Mouse (Mus musculus): ENCODE results near the gene Pxmp4.

The Pxmp4 gene

DNA sequence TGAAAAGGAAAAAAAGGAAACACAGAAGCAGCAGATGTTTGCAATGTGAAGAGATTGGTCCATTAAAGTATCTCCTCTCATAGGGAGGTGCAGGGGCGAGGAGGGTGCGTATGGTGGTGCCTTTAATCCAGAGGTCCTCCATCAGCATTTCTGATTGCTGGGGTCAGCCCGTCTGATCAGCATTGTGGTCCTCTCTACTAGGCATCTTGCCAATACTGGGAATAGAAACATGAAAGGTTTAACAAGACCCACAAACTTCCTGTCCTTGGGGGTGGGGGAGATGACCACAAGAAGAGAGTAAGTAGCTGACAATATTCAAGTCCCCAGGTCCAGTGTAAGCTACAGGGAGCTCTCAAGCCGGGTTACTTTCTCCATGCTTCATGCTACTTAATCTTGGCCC lies 32.8 kb downstream of the Pxmp4 start:
- no peak for DNase-seq

DNA sequence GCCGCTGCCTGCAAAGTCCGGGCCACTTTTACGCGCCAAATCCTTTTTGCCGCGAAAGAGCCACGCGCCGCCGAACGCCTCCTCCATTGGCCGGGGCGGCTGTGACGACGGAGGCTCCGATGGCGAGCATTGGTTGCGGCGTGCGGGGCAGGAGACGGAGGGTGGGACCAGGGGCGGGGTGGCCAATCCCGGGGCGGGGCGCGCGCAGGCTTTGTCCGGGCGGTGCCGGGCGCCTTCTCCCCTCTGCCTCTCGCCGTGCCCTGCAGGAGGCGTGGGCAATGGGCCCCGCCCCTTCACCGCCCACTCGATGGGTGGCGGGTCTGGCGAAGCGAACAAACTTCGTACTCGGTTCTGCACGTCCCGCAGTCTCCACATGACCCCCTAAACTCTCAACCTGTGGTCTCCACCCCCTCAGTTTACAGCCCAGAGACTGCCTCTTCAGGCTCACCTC lies 33.6 kb downstream of the Pxmp4 start, which contains the start of gene E2f1:
Gene E2f1, minus strand, starts transcription at position 57 of the 451 bp plus-strand sequence.
- peak; percentile 96 for DNase-seq

DNA sequence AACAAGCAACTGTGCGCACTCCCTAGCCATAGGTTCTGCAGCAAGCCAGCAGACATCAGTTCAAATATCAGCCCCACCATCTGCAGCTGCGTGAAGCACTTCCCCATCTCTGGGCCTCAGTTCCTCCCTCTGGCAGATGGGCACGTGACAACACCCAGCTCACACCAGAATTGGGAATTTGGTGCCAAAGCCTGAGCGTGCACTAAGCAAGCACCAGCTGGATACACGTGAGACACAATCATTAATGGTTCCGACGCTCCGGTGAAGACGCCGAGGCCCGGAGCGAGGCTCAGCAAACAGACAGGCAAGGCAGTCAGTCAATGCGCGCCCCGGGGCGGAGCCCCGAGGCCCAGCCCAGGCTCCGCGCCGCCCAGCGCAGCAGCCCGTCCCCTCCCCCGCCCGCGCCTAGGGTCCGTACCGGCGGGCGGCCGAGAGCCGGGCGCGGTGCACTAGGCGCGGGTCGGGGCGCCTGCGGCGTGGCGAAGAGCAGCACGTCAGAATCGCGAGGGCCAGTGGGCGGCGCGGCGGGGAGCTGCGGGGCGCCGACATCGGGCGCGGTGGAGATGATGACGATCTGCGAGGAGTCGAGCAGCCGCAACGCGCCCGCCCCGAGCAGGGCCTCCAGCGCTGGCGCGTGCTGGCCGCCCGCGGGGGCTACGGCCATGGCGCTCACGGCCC lies 34.3 kb downstream of the Pxmp4 start:
- DNase-seq = no peak

DNA sequence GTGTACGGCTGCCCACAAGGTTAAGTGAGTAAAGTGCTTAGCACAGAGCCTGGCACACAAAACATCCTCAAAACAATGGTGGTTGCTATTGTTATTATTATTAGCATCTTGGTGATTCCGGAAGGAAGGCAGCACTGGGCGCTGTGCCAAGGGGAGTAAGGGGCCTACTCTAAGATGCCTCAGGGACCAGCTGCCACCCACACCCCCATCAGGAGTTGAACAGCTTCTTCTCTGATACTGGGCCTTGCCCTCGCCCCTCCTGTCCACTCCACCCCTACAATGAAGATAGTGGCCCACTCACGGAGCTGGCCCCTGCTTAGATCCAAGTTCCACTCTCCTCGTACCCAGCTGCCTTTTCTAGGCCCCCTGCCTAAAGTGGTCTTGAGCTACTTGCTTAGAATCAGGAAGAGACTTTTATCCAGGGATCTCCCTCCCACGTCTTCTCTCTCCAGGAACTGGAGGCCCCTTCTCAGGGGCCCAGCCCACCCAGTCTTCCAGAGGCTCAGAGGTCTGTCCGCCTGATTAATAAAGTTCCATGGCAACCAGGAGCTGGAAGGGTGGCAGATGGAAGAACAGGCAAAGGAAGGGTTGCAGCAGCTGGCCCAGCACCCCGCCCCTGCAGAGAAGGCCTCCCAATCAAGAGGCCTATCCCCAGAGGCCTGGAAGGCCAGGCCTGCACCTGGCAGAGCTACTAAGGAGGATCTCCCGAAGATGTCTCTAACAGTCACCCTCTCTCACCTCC lies 35.0 kb downstream of the Pxmp4 start:
- no peak for DNase-seq

DNA sequence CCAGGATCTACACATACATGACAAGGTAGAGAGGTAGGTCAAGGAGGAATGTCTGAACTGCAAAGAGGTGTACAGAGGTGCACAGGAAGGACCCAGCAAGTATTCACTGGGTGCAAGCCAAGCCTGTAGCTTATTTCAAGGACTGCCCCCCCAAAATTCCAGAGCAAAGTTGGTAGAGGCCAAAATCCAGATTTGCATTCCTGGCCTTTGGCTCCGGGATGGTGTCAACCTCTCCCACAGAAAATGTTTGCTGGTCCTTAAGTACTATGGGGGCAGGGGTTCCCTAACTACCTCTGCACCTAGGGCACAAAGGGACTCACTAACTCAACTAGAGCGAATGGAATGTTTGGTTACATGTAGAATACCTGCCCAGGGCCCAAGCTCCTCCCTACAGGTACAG lies 35.7 kb downstream of the Pxmp4 start:
- no peak for DNase-seq

DNA sequence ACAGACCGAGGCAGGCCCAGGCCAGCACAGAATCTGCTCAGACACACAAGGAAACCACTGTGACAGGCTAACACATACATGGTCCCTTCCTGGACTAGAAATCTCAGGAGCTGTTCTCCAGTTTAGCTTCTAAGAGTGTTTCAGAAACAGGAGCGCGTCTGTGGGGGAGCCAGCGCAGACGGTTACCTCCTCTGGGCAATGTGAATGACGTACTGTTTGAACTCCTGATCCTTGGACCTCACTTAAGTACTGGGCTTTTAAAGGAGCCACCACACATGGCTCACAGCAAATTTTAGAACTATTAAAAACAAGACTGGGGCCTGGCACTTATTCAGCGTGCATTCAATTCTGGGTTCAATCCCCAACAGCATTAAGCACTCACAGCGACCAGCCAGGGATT lies 36.9 kb downstream of the Pxmp4 start:
- DNase-seq = no peak

DNA sequence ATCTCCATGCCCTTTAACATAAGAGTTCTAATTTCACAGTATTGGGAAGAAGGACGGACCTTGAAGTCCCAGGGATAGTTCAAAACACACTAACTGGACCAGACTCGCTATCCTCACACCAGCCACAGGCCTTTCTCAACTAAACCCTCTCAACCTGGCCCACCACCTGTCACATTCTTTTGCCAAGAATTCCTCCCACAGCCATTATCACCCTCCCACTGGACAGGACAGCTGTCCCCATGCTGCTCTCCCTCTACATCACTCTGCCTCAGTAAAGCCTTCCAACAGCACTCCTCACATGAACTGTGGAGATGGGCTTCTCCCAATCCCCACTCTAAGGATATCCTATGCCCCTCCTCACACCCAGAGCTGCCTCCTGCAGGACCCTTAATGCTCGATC lies 37.9 kb downstream of the Pxmp4 start:
- DNase-seq = peak; percentile 51

DNA sequence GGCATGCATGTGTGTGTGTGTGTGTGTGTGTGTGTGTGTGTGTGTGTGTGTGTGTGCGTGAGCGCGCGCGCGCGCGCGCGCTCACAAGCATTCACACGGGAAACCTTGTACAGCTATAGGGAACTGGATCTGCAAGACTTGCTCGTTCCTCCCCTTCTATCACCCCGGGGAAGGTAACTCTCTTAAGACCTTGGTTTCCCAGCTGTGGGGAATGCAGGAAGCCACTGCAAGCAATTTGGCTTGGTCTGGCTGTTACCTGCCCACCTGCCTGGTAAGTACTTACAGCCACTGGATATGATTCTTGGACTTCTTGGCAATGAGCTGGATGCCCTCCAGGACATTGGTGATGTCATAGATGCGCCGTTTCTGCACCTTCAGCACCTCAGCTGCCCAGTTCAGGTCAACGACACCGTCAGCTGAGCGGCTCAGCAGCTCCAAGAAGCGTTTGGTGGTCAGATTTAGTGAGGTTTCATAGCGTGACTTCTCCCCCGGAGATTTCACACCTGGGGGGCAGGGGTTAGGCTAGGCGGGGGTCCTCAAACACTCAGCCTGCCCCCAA lies 39.8 kb downstream of the Pxmp4 start:
- no peak for DNase-seq

DNA sequence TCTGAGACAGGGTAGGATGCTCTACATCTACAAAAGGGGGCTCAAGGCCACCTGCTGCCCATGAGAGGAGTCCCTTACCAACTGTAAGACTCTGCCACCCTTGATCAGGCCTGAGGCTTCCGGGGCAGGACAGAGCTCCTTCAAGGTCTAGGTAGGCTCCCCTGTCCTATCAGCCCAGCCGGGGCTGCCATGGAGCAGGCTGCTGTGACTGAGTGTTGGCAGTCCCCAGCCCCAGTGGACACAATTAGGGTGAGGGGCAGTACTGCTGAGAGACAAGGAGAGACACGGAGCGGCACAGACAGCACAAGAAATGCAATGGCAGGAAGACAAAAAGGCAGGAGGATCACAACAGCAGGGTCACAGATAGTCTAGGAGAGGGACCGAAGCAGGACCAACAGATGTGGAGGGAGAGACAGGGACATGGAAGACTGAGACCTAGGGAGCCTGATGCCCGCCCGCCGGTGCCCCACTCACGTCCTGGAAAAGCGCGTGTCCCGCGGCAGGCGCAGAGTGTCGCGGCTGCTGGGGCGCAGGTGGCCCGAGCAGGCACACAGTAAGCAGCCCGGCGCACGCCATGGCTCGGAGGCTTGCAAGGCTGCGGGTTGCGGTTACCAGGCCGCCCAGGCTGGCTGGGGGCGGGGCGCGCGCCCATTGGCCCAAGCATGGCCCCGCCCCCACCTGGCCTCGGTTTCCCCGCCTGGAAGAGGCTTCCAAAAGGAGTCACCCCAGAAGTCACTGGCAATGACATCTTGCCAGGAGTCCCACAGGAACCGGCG lies 45.1 kb downstream of the Pxmp4 start, which contains the start of gene Necab3:
Gene Necab3, minus strand, starts transcription at position 627 of the 776 bp plus-strand sequence.
- peak; percentile 73 for DNase-seq

DNA sequence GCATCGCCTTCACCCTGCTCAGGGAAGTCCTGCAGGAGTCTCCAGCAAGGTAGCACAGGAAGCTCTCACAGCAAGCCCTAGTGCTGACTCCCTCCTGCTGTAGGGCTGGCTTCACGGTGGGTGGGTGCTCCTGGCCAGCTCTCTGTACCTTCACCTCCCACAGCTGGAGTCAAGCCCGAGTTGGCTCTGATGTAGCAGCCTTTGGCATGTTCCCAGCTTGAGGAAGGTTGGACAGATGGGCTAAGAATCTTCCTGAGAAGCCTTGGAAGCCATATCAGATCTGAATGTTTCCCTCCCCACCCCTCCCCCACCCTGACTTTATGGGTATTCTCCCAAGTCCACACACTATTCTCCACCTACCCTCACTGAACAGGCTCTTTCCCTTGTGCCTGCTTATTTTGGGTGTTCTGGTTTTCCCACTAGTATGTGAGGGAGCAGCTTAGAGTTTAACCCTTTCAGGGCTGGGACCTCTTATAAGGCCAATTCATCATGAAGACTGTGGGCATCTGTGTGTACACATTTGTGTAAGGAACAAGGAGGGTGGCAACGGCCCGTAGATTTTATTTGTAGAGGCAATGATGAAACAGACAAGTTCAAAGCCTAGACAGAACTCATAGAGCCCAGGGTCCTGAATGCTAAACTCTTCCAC lies 46.2 kb downstream of the Pxmp4 start:
- DNase-seq = no peak

DNA sequence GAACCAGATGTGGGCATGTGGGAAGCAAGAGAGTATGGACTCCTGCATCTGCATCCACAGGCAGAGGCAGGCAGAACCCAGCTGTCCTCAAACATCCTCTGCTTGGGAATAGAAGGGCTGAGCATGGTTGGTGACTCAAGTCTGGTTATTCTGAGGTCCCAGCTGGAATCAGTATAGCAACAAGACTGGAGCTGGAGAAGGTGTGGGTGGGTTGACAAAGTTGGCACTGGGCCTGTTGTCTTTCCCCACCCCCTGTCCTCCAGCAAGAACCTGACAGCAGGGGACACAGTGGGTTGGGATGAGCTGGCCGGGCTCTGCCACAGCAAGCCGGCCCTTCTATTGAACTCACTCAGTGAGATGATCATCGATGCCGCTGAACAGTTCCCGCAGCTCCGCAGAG lies 48.3 kb downstream of the Pxmp4 start:
- DNase-seq = peak; percentile 83

DNA sequence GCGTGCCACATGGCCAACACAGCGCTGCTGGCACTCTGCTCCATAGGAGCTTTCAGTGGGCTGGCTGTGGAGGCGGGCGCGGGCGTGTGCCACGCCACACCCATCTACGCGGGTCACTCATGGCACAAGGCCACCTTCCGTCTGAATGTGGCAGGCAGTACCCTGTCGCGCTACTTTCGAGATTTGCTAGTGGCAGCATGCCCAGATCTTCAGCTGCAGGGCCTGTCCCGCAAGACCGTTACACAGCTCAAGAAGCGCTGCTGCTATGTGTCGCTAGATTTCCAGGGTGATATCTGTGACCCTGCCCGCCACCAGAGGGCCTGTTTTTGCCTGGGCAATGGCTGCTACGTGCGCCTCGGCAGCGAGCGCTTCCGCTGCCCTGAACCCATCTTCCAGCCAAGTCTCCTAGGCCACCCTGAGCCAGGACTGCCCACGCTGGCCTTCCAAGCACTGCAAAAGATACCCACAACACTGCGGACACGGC lies 51.0 kb downstream of the Pxmp4 start:
- peak; percentile 65 for DNase-seq

DNA sequence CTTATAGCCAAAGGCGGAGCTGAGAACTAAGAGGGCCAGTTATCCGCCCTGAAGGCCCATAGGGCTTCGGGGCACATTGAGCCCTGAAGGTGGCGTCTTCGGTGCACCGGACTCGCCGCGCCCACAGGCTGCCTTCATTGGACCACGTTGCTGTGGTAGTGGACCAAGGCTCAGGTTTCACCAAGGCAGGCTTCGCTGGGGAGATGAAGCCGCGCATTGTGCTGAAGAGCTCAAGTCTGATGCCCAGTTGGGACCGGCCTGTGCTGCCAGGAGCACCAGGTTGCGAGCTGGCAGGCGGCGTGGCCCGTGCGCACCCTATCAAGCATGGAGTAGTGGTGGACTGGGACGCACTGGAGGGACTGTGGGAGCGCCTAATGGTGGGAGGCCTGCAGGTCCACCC lies 51.6 kb downstream of the Pxmp4 start:
- no peak for DNase-seq

DNA sequence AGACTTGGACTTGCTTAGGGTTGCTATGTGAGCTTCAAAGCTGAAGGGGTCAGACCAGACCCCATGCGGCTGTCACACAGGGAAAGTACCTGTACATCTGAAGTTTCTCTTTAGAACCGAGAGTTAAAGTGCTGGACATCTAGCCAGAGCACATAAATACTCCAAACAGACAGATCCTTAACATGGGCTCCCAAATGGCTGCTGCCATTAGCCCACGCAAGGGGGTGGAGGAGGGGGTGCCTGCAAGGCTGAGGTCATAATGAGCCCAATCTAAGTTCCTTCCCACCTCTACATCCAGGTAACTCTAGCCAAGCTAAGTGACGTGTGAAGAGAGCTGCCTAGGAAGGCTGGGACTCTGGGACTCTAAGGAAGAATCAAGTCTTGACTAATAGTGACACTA lies 52.0 kb downstream of the Pxmp4 start, which contains the start of gene Actl10:
Gene Actl10, plus strand, starts transcription at position 301 of the 400 bp plus-strand sequence.
- no peak for DNase-seq

DNA sequence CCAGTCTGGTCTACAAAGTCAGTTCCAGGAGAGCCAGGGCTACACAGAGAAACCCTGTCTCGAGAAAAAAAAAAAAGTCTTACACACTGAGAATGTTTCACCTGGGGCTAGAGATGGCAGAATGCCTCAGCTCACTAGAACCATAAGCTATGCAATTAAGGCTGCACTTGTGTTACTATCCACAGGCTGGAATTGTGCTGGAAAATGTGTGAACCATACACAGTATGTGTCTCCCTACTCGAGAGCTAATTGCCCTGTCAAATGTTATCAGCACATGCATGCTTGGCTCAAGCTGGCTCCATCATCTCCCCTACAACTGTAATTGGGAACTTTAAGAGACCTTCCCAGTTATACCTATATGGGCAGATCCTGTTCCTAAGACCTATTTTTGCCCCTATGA lies 52.6 kb downstream of the Pxmp4 start:
- DNase-seq = no peak

DNA sequence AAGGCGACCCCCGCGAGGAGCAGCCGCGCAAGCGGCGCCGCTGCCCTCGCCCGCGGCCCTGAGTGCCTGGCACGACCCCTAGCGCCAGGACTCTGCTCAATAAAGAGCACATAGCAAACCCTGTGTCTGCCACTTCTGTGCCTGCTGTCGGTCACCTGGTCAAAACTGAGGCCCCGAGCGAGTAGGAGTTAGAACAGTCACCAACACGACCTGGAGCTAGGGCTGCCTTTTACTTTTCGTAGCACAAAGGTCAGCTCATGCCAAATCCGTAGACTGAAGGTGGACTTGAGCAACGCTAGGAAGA lies 53.7 kb downstream of the Pxmp4 start:
- DNase-seq = no peak

DNA sequence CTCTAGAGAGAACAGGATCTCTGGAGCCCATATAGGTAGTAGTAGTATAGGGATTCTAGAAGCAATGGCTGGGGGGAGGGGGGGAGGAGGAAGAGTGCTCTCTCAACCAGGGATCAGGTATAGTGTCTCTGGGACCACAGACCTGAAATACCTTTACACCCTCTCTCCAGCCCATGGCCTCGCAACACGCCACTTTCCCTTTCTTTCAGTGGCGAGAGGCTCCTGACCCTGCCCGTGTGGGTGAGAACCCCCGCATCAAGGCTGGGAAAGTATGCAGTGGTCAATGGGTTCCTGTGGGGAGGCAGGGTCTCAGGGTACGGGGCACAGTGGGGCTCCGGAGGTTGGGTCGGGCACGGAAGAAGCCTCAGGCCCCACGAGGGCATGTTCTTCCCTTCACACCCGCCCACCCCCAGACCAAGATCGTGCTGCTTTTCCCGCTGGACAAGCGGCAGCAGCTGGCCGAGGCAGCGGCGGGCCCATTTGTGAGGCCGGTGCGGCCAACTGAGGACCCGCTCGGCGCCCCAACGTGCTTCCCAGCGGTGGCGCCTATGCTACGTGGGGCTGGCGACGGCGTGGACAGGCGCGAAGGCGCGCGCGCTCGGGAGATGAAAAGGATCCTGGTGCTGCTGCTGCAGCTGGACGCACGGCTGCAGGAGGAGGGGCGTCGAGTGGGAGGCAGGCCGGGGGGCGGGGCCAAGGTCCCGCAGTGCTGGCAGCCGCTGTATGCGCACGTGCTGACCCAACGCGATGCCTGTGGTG lies 54.2 kb downstream of the Pxmp4 start:
- peak; percentile 64 for DNase-seq

DNA sequence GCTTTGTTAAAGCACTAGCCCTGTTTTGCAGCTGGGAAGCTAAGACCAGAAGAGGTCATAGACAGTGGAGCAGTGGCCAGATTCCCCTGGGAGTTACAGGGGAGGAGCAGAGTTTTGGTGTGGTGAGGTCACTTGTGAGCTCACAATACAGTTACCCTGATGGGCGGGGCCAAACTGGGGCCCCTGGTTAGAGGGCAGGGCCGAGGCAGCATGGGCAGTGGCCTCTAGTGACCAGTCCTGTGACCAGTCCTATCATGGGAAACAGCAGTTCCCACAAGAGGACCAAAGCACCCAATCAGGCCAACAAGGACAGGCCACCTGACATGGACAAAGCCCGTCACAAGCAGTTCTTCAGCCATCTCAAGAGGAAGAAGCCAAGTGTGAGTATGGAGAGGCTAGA lies 54.8 kb downstream of the Pxmp4 start:
- DNase-seq = no peak

DNA sequence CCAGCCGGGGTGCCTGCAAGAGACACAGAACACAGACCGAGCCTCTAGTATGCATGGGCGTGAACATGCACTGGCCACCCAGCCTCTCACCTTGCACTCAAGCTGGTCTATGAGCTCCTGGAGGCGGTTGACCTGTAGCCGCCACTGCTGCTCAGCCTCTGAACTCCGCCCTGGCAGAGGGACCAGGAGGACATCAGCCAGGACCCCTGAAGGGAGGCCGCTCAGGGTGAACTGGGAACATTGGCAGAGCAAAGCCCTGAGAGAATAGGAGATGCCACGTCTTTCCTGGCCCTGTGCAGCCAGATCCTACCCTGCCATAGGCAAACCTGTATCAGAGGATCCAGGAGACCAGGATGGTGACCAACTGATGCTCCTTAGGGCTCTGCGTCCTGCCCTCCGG lies 56.8 kb downstream of the Pxmp4 start, which contains the start of gene 1700003F12Rik:
Gene 1700003F12Rik, plus strand, starts transcription at position 375 of the 400 bp plus-strand sequence.
- DNase-seq = no peak

DNA sequence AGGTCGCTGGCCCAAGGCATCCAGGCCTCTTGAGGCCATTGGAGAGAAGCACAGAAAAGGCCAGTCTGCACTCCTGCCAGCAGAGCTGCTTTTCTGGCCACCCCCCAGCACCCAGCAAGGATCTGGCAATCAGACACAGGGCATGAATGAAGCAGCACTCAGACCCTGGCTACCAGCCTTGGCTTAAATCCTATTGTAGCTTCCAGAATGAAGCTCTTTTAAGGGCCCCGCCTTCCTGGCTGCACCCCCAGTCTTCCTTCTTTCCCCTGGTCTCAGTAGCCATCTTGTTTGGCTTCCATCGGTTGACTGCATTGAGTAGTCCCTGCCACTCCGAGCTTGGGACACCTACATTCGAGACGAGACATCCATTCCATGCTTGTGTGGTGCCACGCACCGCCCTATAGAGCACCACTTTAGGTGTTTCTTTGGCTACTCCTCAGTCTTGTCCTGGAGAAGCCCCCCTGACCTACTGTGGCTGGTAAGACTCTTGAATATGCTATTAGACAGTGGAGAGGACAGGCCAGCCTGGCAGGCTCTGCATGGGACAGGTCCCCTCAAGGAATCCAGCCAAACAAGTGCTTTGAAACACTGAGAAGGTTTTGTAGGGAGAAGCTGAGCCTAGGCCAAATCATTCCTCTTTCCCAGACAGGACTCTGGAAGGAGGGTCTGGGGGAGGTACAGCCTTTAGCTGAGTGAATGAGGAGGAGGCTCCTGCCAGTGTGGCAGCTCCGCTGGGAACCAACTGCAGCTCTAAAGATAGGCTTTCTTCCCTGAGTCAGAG lies 59.8 kb downstream of the Pxmp4 start:
- peak; percentile 62 for DNase-seq

DNA sequence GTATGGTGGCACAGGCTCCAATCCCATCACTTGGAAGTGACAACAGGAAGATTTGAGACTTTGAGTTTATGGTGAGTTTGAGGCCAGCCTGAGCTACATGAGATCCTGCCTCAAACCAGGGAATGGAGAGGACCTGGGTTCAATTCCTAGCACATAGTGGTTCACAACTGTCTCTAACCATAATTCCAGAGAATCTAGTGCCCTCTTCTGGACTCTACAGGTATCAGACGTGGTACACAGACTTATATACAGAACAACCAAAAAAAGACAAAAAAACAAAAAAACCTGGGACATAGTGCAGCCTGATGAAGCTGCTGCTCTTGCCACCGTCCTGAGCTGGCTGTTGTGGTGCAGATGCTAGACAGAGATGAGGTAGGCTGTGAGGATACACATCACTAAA lies 61.9 kb downstream of the Pxmp4 start:
- no peak for DNase-seq

All from right cerebral cortex, adult 18-20 months (tissue).